Mouse (Mus musculus): ENCODE measurements around the gene Mpv17l. TPM values are rescaled to one million over a fixed set of nuclear protein-coding genes. Genes with fewer than 3 reads are reported as not detected.

Mpv17l gene
- polyA plus RNA-seq (2012; rRNA removed; ENCODE audit: low replicate concordance), result 1.5 and 2.9 TPM in 2 replicates

DNA sequence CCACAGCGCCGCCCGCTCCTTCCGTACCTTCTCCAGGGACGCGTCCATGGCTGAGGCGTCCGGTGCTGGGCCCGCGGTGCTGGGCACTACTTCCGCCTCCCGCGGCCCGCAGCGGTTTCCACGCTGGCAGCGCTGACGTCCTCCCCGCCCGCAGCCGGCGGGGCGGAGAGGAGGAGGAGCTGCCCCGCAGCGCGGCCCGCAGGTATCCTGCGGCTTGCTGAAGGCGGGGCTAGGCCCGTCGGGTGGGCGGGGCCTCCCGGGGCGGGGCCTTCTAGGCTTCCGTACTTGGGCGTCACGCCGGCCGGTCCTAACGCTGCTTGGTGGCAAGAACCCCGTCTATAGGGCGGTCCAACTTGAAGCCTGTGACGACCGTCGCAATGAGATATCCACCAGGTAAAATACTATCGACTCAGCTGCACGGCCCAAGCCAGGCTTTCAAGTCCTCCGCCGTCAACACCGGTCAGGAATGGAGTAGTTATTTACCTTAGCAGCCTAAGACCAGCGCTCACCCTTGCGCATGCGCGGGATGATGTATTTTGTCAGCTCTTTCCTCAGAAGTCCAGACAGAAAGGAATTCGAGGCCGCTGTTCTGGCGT lies at the start of gene Mpv17l, which contains the start of gene Pdxdc1:
Mpv17l (plus strand) TSS at position 274 of the 596 bp plus-strand sequence.
Pdxdc1 (minus strand) TSS at position 244 of the 596 bp plus-strand sequence.

DNA sequence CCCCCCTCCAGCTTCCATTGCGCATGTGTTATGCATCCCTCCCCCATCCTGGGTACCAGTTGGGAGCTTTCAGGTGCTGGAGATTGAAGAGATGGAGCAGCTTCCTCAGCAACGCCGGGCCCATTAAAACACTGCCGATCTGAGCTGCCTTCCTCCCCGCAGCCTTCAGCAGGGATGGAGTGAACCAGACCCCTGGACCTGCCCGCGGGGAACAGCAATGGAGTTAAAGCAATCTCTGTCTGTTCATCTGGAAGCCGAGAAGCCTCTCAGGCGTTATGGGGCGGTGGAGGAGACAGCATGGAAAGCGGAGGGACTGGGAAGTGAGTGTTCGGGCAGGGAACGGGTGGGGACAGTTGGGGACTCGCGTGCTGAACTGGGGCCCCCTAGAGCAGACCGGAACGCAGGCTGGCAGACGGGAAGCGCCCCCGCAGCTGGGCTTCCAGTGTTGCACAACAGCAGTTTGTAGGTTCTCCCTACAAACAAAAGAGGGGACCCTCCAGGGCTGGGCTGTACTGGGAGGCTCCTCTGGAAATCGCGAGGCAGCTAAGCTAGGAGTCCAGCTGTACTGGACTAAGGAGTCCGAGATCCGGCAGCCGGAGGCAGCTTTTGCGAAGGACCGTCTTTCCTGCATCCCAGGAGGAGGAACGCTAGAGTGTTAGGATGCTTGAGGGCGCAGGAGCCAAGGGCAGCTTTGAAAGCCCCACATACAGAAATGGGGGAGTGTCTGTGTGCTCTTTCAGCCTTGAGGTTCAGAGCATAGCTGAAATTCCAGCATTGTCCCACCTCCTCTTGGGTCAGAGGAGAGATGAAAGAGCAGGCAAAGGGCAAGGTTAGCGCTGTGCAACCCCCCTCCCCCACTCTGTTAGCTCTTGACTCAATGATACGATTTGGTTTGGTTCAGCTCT lies 83.9 kb downstream of the Mpv17l start, which contains the start of the genes 2900011O08Rik and Ifitm7:
2900011O08Rik (plus strand) TSS at position 31 of the 905 bp plus-strand sequence.
Ifitm7 (minus strand) TSS at position 315 of the 905 bp plus-strand sequence.

Other genes with a start within 250 kb of the Mpv17l start
- 10.2 and 17.5 TPM in 2 replicates for gene Parn, start 235.0 kb upstream of the Mpv17l start, polyA plus RNA-seq (2012; rRNA removed; ENCODE audit: low replicate concordance)
- 19.2 and 44.9 TPM in 2 replicates for gene Bfar, start 231.3 kb upstream of the Mpv17l start, polyA plus RNA-seq (2012; rRNA removed; ENCODE audit: low replicate concordance)
- 0.65 and 1.2 TPM in 2 replicates for gene 3110001I22Rik, start 231.2 kb upstream of the Mpv17l start, polyA plus RNA-seq (2012; rRNA removed; ENCODE audit: low replicate concordance)
- not detected in 2 replicates for gene Pla2g10, start 172.2 kb upstream of the Mpv17l start, polyA plus RNA-seq (2012; rRNA removed; ENCODE audit: low replicate concordance)
- gene Rrn3, start 122.5 kb upstream of the Mpv17l start, polyA plus RNA-seq (2012; rRNA removed; ENCODE audit: low replicate concordance), result 6.7 and 15.8 TPM in 2 replicates
- 58.7 and 74.7 TPM in 2 replicates for gene Ntan1, start 84.3 kb upstream of the Mpv17l start, polyA plus RNA-seq (2012; rRNA removed; ENCODE audit: low replicate concordance)
- gene Pdxdc1, start within 50 bp of the Mpv17l start, polyA plus RNA-seq (2012; rRNA removed; ENCODE audit: low replicate concordance), result 52.8 and 118 TPM in 2 replicates
- gene 2900011O08Rik, start 83.4 kb downstream of the Mpv17l start, polyA plus RNA-seq (2012; rRNA removed; ENCODE audit: low replicate concordance), result 0.31 and 0.33 TPM in 2 replicates
- 0.09 TPM in 1 of 2 replicates, not detected in the other for gene Ifitm7, start 83.7 kb downstream of the Mpv17l start, polyA plus RNA-seq (2012; rRNA removed; ENCODE audit: low replicate concordance)

Data from mammary gland, adult 2 months (tissue).